Mouse (Mus musculus): ENCODE data around the gene Crocc2. TPM values are rescaled to one million over a fixed set of nuclear protein-coding genes. Genes with fewer than 3 reads are reported as not detected.

The Crocc2 gene
- total and polyA plus RNA-seq, 3 experiments: not detected

- H3K9ac ChIP-seq (ENCODE audit: control insufficient read depth, low read depth, low read length, poor library complexity, severe bottlenecking): no peak overlapping the region
- H3K79me2 ChIP-seq (ENCODE audit: control insufficient read depth, insufficient read depth, low read length, poor library complexity): no peaks in the 10 kb centered on the region
- no peak overlapping the region for H3K4me3 ChIP-seq (ENCODE audit: control insufficient read depth in 1 of 2, insufficient read depth in 1 of 2, low read depth in 2 of 2, low read length in 2 of 2)
- H3K4me1 ChIP-seq (ENCODE audit: control insufficient read depth in 1 of 2, insufficient read depth in 2 of 2, low read length in 2 of 2): no peaks in the 10 kb centered on the region
- H3K9me3 ChIP-seq (replicated peaks; ENCODE audit: insufficient read depth, low read length): no peaks in the 10 kb centered on the region
- H3K27me3 ChIP-seq (ENCODE audit: control insufficient read depth in 1 of 2, insufficient read depth in 2 of 2, low read length in 2 of 2): no peaks in the 10 kb centered on the region
- no peak for TF ChIP-seq ZNF384 (IDR thresholded peaks at IDR 0.05; ENCODE audit: low read depth, low read length)
- no peak for TF ChIP-seq CTCF (IDR thresholded peaks at IDR 0.05 in 2 of 3, conservative IDR thresholded peaks at IDR 0.05 in 1 of 3; ENCODE audit: control insufficient read depth in 1 of 3, insufficient read depth in 1 of 3, low read depth in 2 of 3, low read length in 3 of 3, poor library complexity in 1 of 3, severe bottlenecking in 1 of 3)
- TF ChIP-seq TAL1 (IDR thresholded peaks at IDR 0.05; ENCODE audit: low read length): no peak
- TF ChIP-seq NRF1 (IDR thresholded peaks at IDR 0.05; ENCODE audit: insufficient read depth, low read depth, low read length, poor library complexity, severe bottlenecking): no peak
- no peak for TF ChIP-seq CHD2 (IDR thresholded peaks at IDR 0.05; ENCODE audit: low read length)
- TF ChIP-seq POLR2AphosphoS2 (IDR thresholded peaks at IDR 0.05; ENCODE audit: low read length): no peak
- TF ChIP-seq CHD1 (IDR thresholded peaks at IDR 0.05; ENCODE audit: low read depth, low read length): no peak
- no peak for TF ChIP-seq UBTF (IDR thresholded peaks at IDR 0.05; ENCODE audit: borderline replicate concordance, insufficient read depth, low read depth, low read length)
- TF ChIP-seq USF1 (IDR thresholded peaks at IDR 0.05; ENCODE audit: low read depth, low read length): no peak
- TF ChIP-seq ELF1 (IDR thresholded peaks at IDR 0.05; ENCODE audit: low read depth, low read length): no peak
- no peak for TF ChIP-seq MXI1 (IDR thresholded peaks at IDR 0.05; ENCODE audit: low read depth, low read length)
- no peak for TF ChIP-seq ZKSCAN1 (IDR thresholded peaks at IDR 0.05; ENCODE audit: low read depth, low read length)
- TF ChIP-seq POLR2AphosphoS5 (IDR thresholded peaks at IDR 0.05; ENCODE audit: borderline replicate concordance, low read depth, low read length): no peak
- H3K27ac ChIP-seq (ENCODE audit: control insufficient read depth, low read depth, low read length): no peak overlapping the region
- no peaks in the 10 kb centered on the region for H3K36me3 ChIP-seq (ENCODE audit: control insufficient read depth in 1 of 2, insufficient read depth in 2 of 2, low read length in 2 of 2)
- no peak for DNase-seq (ENCODE audit: low read depth, low spot score)
Observed at GRCm38 (mm10) chr1:93139713-93140112, 28.8 kb upstream of the Crocc2 start.

GRCm38 (mm10) chr1:93142871-93143270 lies 25.7 kb upstream of the Crocc2 start:
- Histone ChIP-seq H3K4me3 (ENCODE audit: control insufficient read depth in 1 of 2, insufficient read depth in 1 of 2, low read depth in 2 of 2, low read length in 2 of 2) (no peak overlapping the region), H3K27me3 (ENCODE audit: control insufficient read depth in 1 of 2, insufficient read depth in 2 of 2, low read length in 2 of 2) (no peaks in the 10 kb centered on the region), H3K4me1 (ENCODE audit: control insufficient read depth in 1 of 2, insufficient read depth in 2 of 2, low read length in 2 of 2) (no peaks in the 10 kb centered on the region), H3K27ac (ENCODE audit: control insufficient read depth, low read depth, low read length) (no peak overlapping the region), H3K36me3 (ENCODE audit: control insufficient read depth in 1 of 2, insufficient read depth in 2 of 2, low read length in 2 of 2) (no peaks in the 10 kb centered on the region), H3K9me3 (replicated peaks; ENCODE audit: insufficient read depth, low read length) (no peaks in the 10 kb centered on the region), H3K9ac (ENCODE audit: control insufficient read depth, low read depth, low read length, poor library complexity, severe bottlenecking) (no peak overlapping the region), H3K79me2 (ENCODE audit: control insufficient read depth, insufficient read depth, low read length, poor library complexity) (no peaks in the 10 kb centered on the region)
- DNase-seq (ENCODE audit: low read depth, low spot score): no peak
- TF ChIP-seq POLR2A (IDR thresholded peaks at IDR 0.05; ENCODE audit: control insufficient read depth in 1 of 2, insufficient read depth in 1 of 2, low read depth in 1 of 2, low read length in 2 of 2, poor library complexity in 1 of 2) (no peak), UBTF (IDR thresholded peaks at IDR 0.05; ENCODE audit: borderline replicate concordance, insufficient read depth, low read depth, low read length) (no peak), ZC3H11A (IDR thresholded peaks at IDR 0.05; ENCODE audit: low read depth, low read length) (no peak), RCOR1 (IDR thresholded peaks at IDR 0.05; ENCODE audit: low read depth, low read length) (no peak), NELFE (IDR thresholded peaks at IDR 0.05; ENCODE audit: low read depth, low read length) (no peak), MYB (IDR thresholded peaks at IDR 0.05; ENCODE audit: low read depth, low read length) (no peak), MAFK (IDR thresholded peaks at IDR 0.05; ENCODE audit: borderline replicate concordance, low read depth, low read length) (no peak), CHD2 (IDR thresholded peaks at IDR 0.05; ENCODE audit: low read length) (no peak), ZKSCAN1 (IDR thresholded peaks at IDR 0.05; ENCODE audit: low read depth, low read length) (no peak), SIN3A (IDR thresholded peaks at IDR 0.05; ENCODE audit: low read length) (no peak), CTCF (IDR thresholded peaks at IDR 0.05 in 2 of 3, conservative IDR thresholded peaks at IDR 0.05 in 1 of 3; ENCODE audit: control insufficient read depth in 1 of 3, insufficient read depth in 1 of 3, low read depth in 2 of 3, low read length in 3 of 3, poor library complexity in 1 of 3, severe bottlenecking in 1 of 3) (no peak)
